Mouse (Mus musculus): Measurements from ENCODE around the gene Rnase4.

Rnase4 gene

GRCm38 (mm10) chr14:51090921-51091900 is at the start of gene Rnase4, which contains the start of gene Ang:
TSS of gene Rnase4 (plus strand) at chr14:51091077.
TSS of gene Ang (plus strand) at chr14:51091150.
- DNase-seq (ENCODE audit: low read depth, low spot score), result peak; percentile 81

GRCm38 (mm10) chr14:51041769-51042168 is 49.1 kb upstream of the Rnase4 start, which contains the start of gene Rnase9:
TSS of gene Rnase9 (minus strand) at chr14:51041869.
- peak; percentile 37 for DNase-seq (ENCODE audit: low read depth, low spot score)

GRCm38 (mm10) chr14:51047846-51048245 is 43.0 kb upstream of the Rnase4 start:
- no peak for DNase-seq (ENCODE audit: low read depth, low spot score)

DNA sequence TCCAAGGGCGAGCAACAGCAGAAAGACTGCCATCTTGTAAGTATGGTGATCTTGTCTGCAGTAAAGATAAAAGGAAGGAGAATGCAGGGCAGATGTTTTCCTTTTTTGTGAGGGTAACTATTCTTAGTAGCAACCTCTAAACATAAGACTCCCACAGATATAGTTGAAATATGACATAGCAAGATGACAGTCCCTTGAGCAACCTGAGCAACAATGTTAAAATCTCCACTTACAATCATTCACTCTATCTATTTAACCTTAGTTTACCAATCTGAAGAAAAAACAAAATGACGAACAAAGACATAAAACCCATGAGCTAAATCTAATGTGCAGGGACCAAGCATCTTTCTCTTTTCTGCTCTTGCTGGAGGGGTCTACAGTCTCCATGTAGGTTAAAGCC is 40.8 kb upstream of the Rnase4 start, which contains the start of gene Rnase11:
Gene Rnase11 (minus strand): TSS at position 101 of the 400 bp plus-strand sequence.
- no peak for DNase-seq (ENCODE audit: low read depth, low spot score)

DNA sequence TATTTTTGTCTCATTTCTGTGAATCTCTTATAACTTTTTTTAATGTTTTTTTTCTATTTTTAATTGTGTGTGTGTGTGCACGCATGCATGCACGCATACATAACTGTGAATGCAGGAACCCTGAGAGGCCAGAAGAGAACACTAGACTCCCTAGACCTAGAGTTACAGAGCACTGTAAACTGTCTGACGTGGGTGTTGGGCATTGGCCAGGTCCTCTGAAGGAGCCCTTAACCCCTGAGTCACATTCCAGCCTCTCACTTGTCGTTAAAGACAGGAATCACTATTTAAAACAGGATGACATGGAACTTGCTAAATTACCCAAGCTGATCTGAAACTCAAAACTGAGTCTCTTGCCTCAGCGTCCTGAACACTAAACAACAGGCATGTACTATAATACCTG is 38.9 kb upstream of the Rnase4 start:
- no peak for DNase-seq (ENCODE audit: low read depth, low spot score)

GRCm38 (mm10) chr14:51053176-51053575 is 37.7 kb upstream of the Rnase4 start:
- DNase-seq (ENCODE audit: low read depth, low spot score), result no peak

DNA sequence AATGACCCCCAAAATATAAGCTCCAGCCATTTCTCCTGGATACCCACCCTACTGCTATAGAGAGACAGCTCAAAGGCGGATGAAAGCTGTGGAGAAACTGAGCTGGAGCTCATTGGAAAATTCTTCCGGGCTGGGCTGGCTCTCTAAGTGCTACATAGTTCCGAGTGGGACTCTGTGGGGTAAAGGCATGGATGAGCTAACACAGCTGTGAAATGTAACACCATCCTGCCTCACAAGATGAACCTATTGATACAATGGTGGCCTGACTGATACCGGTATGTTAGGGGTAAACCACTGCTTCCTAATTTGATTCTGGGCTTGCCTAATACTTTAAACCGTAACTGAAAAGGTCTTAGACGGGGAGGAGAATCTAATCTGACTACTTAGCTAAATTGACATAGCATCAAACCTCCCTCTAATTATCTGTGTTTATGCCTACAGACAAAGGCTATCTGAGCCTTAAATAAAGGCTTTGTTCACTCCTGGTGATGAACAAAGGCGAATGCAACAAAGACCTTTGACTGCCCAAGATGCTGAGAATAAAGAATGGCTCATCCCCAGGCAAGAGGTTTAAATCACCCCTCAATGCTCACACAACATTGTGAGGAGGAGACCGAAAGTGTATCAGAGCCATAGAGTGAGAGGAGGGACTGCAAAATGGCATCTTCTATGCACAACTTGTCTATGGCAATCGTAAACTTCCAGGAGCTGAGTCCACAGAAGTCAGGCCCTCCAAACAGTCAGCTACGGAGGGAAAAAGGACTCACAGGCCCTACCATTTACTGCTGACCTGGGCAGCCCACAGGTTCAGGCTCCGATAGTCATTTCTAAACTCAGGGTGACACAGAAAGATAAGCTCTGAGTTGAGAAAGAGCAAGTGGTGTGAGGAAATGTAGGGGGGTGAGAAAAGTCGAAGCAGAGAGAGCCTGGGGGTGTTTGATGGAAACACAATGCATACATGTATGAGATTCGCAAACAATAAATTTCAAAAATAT is 36.3 kb upstream of the Rnase4 start:
- no peak for DNase-seq (ENCODE audit: low read depth, low spot score)

DNA sequence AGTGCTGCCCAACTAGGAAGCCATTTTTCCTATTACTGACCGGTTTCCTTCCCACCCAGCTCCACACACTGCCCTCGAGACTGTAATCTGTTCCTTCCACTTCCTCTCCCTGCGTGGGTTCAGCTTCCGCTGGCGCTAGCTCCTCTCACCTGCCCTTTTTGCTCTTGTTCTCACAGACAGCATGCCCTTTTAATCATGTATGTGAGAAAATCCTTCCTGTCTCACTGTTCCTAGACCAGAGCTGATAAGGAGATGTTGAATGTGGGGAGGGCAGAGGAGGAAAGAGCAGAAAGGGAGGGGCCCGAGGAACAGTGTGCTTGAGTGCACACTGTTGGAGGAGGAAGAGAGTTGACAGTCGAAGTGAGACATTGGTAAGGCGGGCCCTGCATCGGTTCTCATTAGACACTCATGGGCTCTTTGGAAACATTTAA is 33.5 kb upstream of the Rnase4 start, which contains the start of gene Rnase12:
Gene Rnase12 (minus strand): TSS at position 261 of the 431 bp plus-strand sequence.
- no peak for DNase-seq (ENCODE audit: low read depth, low spot score)

- DNase-seq (ENCODE audit: low read depth, low spot score), result no peak
Measured at GRCm38 (mm10) chr14:51060761-51061160, 30.1 kb upstream of the Rnase4 start.

DNA sequence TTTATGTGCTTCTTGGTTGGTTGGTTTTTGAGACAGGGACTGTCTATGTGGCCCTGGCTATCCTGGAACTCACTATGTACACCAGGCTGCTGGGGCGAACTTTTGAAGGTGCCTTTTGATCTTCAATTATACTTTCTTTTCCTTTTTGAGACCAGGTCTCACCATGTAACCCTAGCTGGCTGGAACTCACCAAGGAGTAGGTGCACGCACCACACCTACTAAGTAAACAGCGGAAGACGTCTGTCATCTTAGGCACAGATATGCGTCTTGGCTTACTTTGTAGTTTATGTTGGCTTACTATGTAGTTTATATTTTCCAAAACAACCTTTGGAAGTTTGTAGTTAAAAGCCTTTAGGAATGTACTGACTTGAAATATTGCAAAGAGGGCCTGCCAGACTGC is 21.9 kb upstream of the Rnase4 start:
- no peak for DNase-seq (ENCODE audit: low read depth, low spot score)

- peak; percentile 91 for DNase-seq (ENCODE audit: low read depth, low spot score)
Measured at GRCm38 (mm10) chr14:51069617-51070016, 21.3 kb upstream of the Rnase4 start.

DNA sequence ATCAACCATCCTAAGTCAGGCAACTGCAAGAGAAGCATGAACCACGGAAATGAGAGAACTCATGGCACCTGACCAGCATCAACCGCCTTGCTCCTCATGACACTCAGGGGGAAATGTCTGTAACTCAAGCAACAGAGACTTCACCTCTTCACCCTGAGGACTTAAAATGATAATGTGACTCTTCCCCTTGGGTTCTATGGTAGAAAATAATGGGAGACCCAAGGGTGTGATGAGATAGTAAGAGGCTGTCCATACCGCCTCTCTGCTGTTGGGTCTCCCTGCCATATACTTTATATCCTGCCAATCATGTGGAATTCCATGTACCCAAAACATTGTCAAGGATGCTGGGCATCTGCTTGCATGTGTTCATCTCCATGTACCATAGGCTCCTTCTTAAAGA is 16.5 kb upstream of the Rnase4 start, which contains the start of gene Olfr750:
Gene Olfr750 (minus strand): TSS at position 101 of the 400 bp plus-strand sequence.
- DNase-seq (ENCODE audit: low read depth, low spot score), result no peak

- DNase-seq (ENCODE audit: low read depth, low spot score), result no peak
Measured at GRCm38 (mm10) chr14:51079180-51079579, 11.7 kb upstream of the Rnase4 start.

GRCm38 (mm10) chr14:51081035-51081434 is 9.8 kb upstream of the Rnase4 start:
- DNase-seq (ENCODE audit: low read depth, low spot score), result no peak

DNA sequence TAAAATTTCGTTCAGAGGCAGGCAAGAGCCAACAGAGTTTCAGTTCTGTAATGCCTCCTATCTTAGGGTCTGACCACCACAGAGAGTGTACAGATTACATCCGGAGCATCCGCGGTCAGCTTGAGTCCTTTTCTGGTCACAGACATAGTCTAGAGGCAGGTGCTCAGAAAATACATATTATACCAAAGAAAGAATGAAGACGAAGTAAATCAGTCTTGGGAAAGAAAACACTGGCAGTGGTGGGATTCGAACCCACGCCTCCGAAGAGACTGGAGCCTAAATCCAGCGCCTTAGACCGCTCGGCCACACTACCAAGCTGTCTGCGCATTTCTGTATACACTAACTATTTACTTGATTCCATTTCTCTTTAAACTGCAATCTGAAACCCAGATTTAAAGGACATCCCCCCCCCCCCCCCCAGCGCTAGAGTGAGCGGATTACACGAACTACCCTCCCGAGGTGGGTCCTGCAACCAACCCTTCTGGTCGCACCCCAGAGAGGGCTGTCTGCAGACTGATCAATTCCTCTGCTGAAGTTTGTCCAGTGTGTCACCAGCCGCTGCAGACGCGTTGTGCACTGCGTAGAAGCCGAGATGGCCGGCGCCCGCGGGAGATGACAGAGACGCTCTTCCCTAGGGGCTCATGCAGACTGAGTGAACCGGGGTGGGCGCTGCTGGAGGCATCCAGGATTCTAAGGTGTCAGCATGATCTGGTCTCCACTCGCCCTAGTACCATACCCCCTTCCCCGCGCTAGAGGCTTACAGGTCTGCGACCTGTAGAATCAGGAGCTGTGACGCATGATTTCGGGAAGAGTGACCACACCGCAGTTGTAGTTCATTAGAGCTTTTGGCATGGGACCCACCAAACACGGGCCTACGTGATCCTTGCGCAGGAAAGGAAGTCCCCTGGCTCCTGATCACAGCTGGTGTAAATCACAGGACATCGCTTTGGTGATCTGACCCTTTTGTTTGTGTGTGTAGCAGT is 8.0 kb upstream of the Rnase4 start:
- peak; percentile 87 for DNase-seq (ENCODE audit: low read depth, low spot score)

GRCm38 (mm10) chr14:51083805-51084204 is 7.1 kb upstream of the Rnase4 start:
- DNase-seq (ENCODE audit: low read depth, low spot score), result no peak

DNA sequence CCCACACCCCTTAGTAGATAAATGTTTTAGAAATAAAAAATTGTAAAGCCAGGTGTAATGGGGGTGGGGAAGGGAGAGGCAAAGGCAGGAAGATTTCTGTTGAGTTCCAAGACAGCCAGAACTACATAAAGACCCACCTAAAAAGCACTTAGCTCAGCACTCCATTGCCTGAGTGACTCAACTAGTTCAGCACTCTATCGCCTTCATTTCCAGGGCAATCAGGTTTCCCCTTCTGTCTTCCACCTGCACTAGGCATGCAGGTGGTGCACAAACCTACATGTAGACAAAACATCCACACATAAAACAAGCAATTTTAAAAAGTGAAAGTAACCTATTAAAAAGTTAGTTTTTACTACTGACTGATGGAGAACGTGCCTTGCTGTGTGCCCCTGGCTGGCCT is 5.8 kb upstream of the Rnase4 start:
- DNase-seq (ENCODE audit: low read depth, low spot score), result no peak

GRCm38 (mm10) chr14:51085911-51086310 is 5.0 kb upstream of the Rnase4 start:
- DNase-seq (ENCODE audit: low read depth, low spot score), result no peak

- no peak for DNase-seq (ENCODE audit: low read depth, low spot score)
Measured at GRCm38 (mm10) chr14:51087762-51088161, 3.1 kb upstream of the Rnase4 start.

Measured in ES-CJ7 (cell line).